In the genomic region with DNA sequence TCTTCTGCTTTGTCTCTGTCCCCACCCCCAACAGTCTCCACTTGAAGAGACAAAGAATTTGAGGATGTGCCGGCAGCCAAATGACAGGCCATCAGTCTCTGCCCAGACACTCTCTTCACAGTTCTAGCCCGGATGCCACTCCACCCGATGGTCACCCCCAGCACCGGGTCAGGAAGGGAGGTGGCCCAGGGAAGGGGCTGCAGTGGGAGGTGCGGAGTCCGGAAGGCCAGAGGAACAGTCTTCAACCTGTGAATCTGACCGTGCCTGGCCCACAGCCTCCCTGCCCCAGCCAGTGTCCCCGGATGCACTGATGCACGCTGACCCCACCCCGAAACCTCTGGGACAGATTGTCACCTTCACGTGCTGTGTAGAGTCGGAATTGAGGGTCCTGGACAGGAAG, we compare ENCODE assay signal across 13 mouse cellular contexts. TPM values are rescaled to one million over a fixed set of nuclear protein-coding genes. Genes with fewer than 3 reads are reported as not detected.
DNase-seq lines count a peak whose midpoint lies in the region; ATAC-seq lines count a peak whose summit lies in the region.
"Had no signal": no experiment of that assay in that cellular context is flagged by ENCODE, and none has a peak within 500 bp of the region (broad histone marks: within the 10 kb centered on the region; RNA-seq: fewer than 3 reads in every experiment).

No protein-coding gene starts in this region.

- no peaks in the 10 kb centered on the region for H3K9me3 ChIP-seq in liver, embryonic 15.5 days (replicated peaks)
- H3K9me3 ChIP-seq in liver, embryonic 11.5 days (ENCODE audit: control insufficient read depth, low read length), result no peaks in the 10 kb centered on the region
- H3K9me3 ChIP-seq in heart, embryonic 14.5 days (ENCODE audit: control insufficient read depth, low read length), result no peaks in the 10 kb centered on the region
- no peaks in the 10 kb centered on the region for H3K9me3 ChIP-seq in stomach, embryonic 16.5 days (replicated peaks; ENCODE audit: control insufficient read depth, low read length)
- H3K9me3 ChIP-seq: limb, embryonic 10.5 days; midbrain, embryonic 10.5 days had no signal

- no peak overlapping the region for H3K9ac ChIP-seq in liver, embryonic 15.5 days
- no peak overlapping the region for H3K9ac ChIP-seq in liver, embryonic 11.5 days (ENCODE audit: low read depth, low read length)
- H3K9ac ChIP-seq in heart, embryonic 14.5 days (ENCODE audit: low read length), result no peak overlapping the region
- H3K9ac ChIP-seq in stomach, embryonic 16.5 days (ENCODE audit: low read length), result no peak overlapping the region

- ATAC-seq in liver, embryonic 15.5 days (ENCODE audit: insufficient read depth), result peak; percentile 18; the same call in 1 of the 2 replicates
- no peak for ATAC-seq in liver, embryonic 11.5 days (replicated peaks; ENCODE audit: low FRiP score)
- peak; percentile 46 for ATAC-seq in heart, embryonic 14.5 days (ENCODE audit: insufficient number of reproducible peaks, insufficient read depth, low FRiP score, low read depth)
- ATAC-seq in stomach, embryonic 16.5 days (ENCODE audit: insufficient read depth, low FRiP score), result peak; percentile 55; the same call in 1 of the 2 replicates

- H3K4me3 ChIP-seq in liver, embryonic 15.5 days (replicated peaks), result no peak overlapping the region
- H3K4me3 ChIP-seq in liver, embryonic 11.5 days (ENCODE audit: low read depth, low read length), result no peak overlapping the region
- H3K4me3 ChIP-seq in heart, embryonic 14.5 days (ENCODE audit: control insufficient read depth in 1 of 2, insufficient read depth in 1 of 2, low read depth in 1 of 2, low read length in 2 of 2), result no peak overlapping the region
- H3K4me3 ChIP-seq in stomach, embryonic 16.5 days (replicated peaks; ENCODE audit: low read length), result no peak overlapping the region
- H3K4me3 ChIP-seq: limb, embryonic 10.5 days; midbrain, embryonic 10.5 days had no signal

- H3K27ac ChIP-seq in liver, embryonic 15.5 days (replicated peaks), result no peak overlapping the region
- no peak overlapping the region for H3K27ac ChIP-seq in liver, embryonic 11.5 days (ENCODE audit: low read depth, low read length)
- no peak overlapping the region for H3K27ac ChIP-seq in heart, embryonic 14.5 days (replicated peaks in 1 of 2; ENCODE audit: control insufficient read depth in 1 of 2, insufficient read depth in 1 of 2, low read depth in 2 of 2, low read length in 2 of 2)
- H3K27ac ChIP-seq in stomach, embryonic 16.5 days (ENCODE audit: low read length), result no peak overlapping the region
- H3K27ac ChIP-seq: limb, embryonic 10.5 days; midbrain, embryonic 10.5 days had no signal

- DNase-seq in liver, embryonic 11.5 days (ENCODE audit: low spot score), result no peak
- DNase-seq in kidney, postnatal 36 days, result peak; percentile 68 to 80
- DNase-seq in gastrocnemius, postnatal 10 days, result no peak
- DNase-seq in layer of hippocampus, postnatal 36 days, result no peak
- no peak for DNase-seq in natural killer cell, adult 2 months (ENCODE audit: low spot score in 2 of 2)
- DNase-seq: cerebellum, adult 2 months had no signal

- peaks cover 47% of the 10 kb centered on the region for H3K27me3 ChIP-seq in liver, embryonic 15.5 days
- H3K27me3 ChIP-seq in liver, embryonic 11.5 days (replicated peaks; ENCODE audit: control insufficient read depth, insufficient read depth, low read length), result peaks cover 32% of the 10 kb centered on the region
- H3K27me3 ChIP-seq in heart, embryonic 14.5 days (ENCODE audit: control insufficient read depth, insufficient read depth, low read length), result peaks cover 19% of the 10 kb centered on the region
- H3K27me3 ChIP-seq in stomach, embryonic 16.5 days (ENCODE audit: control insufficient read depth, insufficient read depth, low read length), result peaks cover 16% of the 10 kb centered on the region

- H3K4me1 ChIP-seq in liver, embryonic 15.5 days (replicated peaks), result 0 out of 2 replicates have a peak, but pooled peaks cover 5% of the 10 kb centered on the region
- H3K4me1 ChIP-seq in liver, embryonic 11.5 days (replicated peaks; ENCODE audit: control insufficient read depth, insufficient read depth, low read length), result no peaks in the 10 kb centered on the region
- peaks cover 6 to 13% of the 10 kb centered on the region in 2 experiments for H3K4me1 ChIP-seq in heart, embryonic 14.5 days (ENCODE audit: control insufficient read depth in 2 of 2, insufficient read depth in 2 of 2, low read length in 2 of 2)
- peaks cover 5% of the 10 kb centered on the region; the same call in 1 of the 2 replicates for H3K4me1 ChIP-seq in stomach, embryonic 16.5 days (ENCODE audit: control insufficient read depth, insufficient read depth, low read length)

- H3K36me3 ChIP-seq in liver, embryonic 15.5 days (replicated peaks), result no peaks in the 10 kb centered on the region
- H3K36me3 ChIP-seq in liver, embryonic 11.5 days (ENCODE audit: control insufficient read depth, insufficient read depth, low read length), result no peaks in the 10 kb centered on the region
- no peaks in the 10 kb centered on the region for H3K36me3 ChIP-seq in heart, embryonic 14.5 days (ENCODE audit: control insufficient read depth, insufficient read depth, low read length)
- H3K36me3 ChIP-seq in stomach, embryonic 16.5 days (ENCODE audit: control insufficient read depth, insufficient read depth, low read length), result no peaks in the 10 kb centered on the region
- H3K36me3 ChIP-seq: limb, embryonic 10.5 days; midbrain, embryonic 10.5 days had no signal

- no peak overlapping the region for H3K4me2 ChIP-seq in liver, embryonic 15.5 days
- H3K4me2 ChIP-seq in liver, embryonic 11.5 days, result no peak overlapping the region
- no peak overlapping the region for H3K4me2 ChIP-seq in heart, embryonic 14.5 days (ENCODE audit: low read length)
- H3K4me2 ChIP-seq in stomach, embryonic 16.5 days (ENCODE audit: low read depth, low read length), result no peak overlapping the region

- WGBS in liver, embryonic 15.5 days (ENCODE audit: insufficient replicate concordance), result 35% methylated on average over 12 of the region's 12 CpGs
- 47% methylated on average over 12 of the region's 12 CpGs for WGBS in liver, embryonic 11.5 days
- 44% methylated on average over 12 of the region's 12 CpGs for WGBS in heart, embryonic 14.5 days
- WGBS in stomach, embryonic 16.5 days, result 59% methylated on average over 12 of the region's 12 CpGs

RNA-seq across cellular contexts. Expression of gene Ttll11, which starts 33.3 kb away (rescaled TPM):
- 0.63 and 0.74 TPM in 2 replicates for polyA plus RNA-seq in liver, embryonic 15.5 days (2015; fragmentation: Nextera tagmentation; extraction: Ambion mirVana)
- polyA plus RNA-seq in liver, embryonic 11.5 days (2014; fragmentation: Nextera tagmentation; extraction: Ambion mirVana), result 0.36 and 0.45 TPM in 2 replicates
- 0.53 and 1.00 TPM in 2 replicates for polyA plus RNA-seq in heart, embryonic 14.5 days (2014; fragmentation: Nextera tagmentation; extraction: Ambion mirVana)
- polyA plus RNA-seq in stomach, embryonic 16.5 days (2015; fragmentation: Nextera tagmentation; extraction: Ambion mirVana), result 0.21 and 0.34 TPM in 2 replicates
- total RNA-seq in gastrocnemius, postnatal 10 days (2021), result 1 to 10 TPM; 3.0 TPM
- 10 to 100 TPM; 36.1 to 42.9 TPM for total RNA-seq in layer of hippocampus, postnatal 36 days (2021)

RNA-seq across cellular contexts. Expression of gene Ndufa8, which starts 36.2 kb away (rescaled TPM):
- 132 and 136 TPM in 2 replicates for polyA plus RNA-seq in liver, embryonic 15.5 days (2015; fragmentation: Nextera tagmentation; extraction: Ambion mirVana)
- polyA plus RNA-seq in liver, embryonic 11.5 days (2014; fragmentation: Nextera tagmentation; extraction: Ambion mirVana), result 251 and 269 TPM in 2 replicates
- 464 and 494 TPM in 2 replicates for polyA plus RNA-seq in heart, embryonic 14.5 days (2014; fragmentation: Nextera tagmentation; extraction: Ambion mirVana)
- polyA plus RNA-seq in stomach, embryonic 16.5 days (2015; fragmentation: Nextera tagmentation; extraction: Ambion mirVana), result 242 and 259 TPM in 2 replicates
- total RNA-seq in gastrocnemius, postnatal 10 days (2021), result 100 to 1,000 TPM; 278 to 336 TPM
- 100 to 1,000 TPM; 174 to 197 TPM for total RNA-seq in layer of hippocampus, postnatal 36 days (2021)

RNA-seq across cellular contexts. Expression of gene Morn5, which starts 36.2 kb away (rescaled TPM):
- not detected in 2 replicates for polyA plus RNA-seq in liver, embryonic 15.5 days (2015; fragmentation: Nextera tagmentation; extraction: Ambion mirVana)
- polyA plus RNA-seq in liver, embryonic 11.5 days (2014; fragmentation: Nextera tagmentation; extraction: Ambion mirVana), result 0.27 TPM in 1 of 2 replicates, not detected in the other
- not detected in 2 replicates for polyA plus RNA-seq in heart, embryonic 14.5 days (2014; fragmentation: Nextera tagmentation; extraction: Ambion mirVana)
- polyA plus RNA-seq in stomach, embryonic 16.5 days (2015; fragmentation: Nextera tagmentation; extraction: Ambion mirVana), result 0.19 and 1.0 TPM in 2 replicates
- not detected for total RNA-seq in gastrocnemius, postnatal 10 days (2021)
- 1 to 10 TPM; 1.3 to 1.7 TPM for total RNA-seq in layer of hippocampus, postnatal 36 days (2021)
- polyA plus RNA-seq: large intestine, adult 2 months; small intestine, adult 2 months had no signal

Comparison
In these comparisons a context has a peak if more than half of its experiments do, and no peak if none do; other contexts are left out.
1. DNase-seq: peak in kidney, postnatal 36 days (2 of 2); none in liver, embryonic 11.5 days (single experiment), gastrocnemius, postnatal 10 days (single experiment), layer of hippocampus, postnatal 36 days (0 of 2) and natural killer cell, adult 2 months (0 of 2).